In genomic region chrX:129034236-129034635, GRCm38 (mm10) we compare ENCODE assay signal across 27 mouse cellular contexts.
"Had no signal": no experiment of that assay in that cellular context is flagged by ENCODE, and none has a peak within 500 bp of the region (broad histone marks: within the 10 kb centered on the region; RNA-seq: fewer than 3 reads in every experiment).

No protein-coding gene starts in this region.

- H3K27me3 ChIP-seq: embryonic facial prominence, embryonic 12.5 days; embryonic facial prominence, embryonic 13.5 days; embryonic facial prominence, embryonic 15.5 days; forebrain, embryonic 12.5 days; forebrain, embryonic 13.5 days; forebrain, embryonic 15.5 days had no signal

- ATAC-seq: forebrain, embryonic 13.5 days; forebrain, embryonic 14.5 days; forebrain, embryonic 15.5 days; forebrain, embryonic 16.5 days; forebrain, postnatal 0 days had no signal

- H3K36me3 ChIP-seq: embryonic facial prominence, embryonic 10.5 days; embryonic facial prominence, embryonic 12.5 days; embryonic facial prominence, embryonic 13.5 days; embryonic facial prominence, embryonic 15.5 days; forebrain, embryonic 10.5 days; forebrain, embryonic 12.5 days; forebrain, embryonic 15.5 days had no signal

- H3K4me2 ChIP-seq: embryonic facial prominence, embryonic 12.5 days; embryonic facial prominence, embryonic 13.5 days; embryonic facial prominence, embryonic 15.5 days; forebrain, embryonic 12.5 days; forebrain, embryonic 13.5 days; forebrain, embryonic 15.5 days had no signal

- H3K9me3 ChIP-seq: embryonic facial prominence, embryonic 12.5 days; embryonic facial prominence, embryonic 13.5 days; embryonic facial prominence, embryonic 15.5 days; forebrain, embryonic 10.5 days; forebrain, embryonic 12.5 days; forebrain, embryonic 13.5 days; forebrain, embryonic 15.5 days had no signal

- DNase-seq: cerebellum, adult 9-10 months; cerebellum, adult 9-11 months; cerebellum, postnatal 10 days; cerebellum, postnatal 14 days; cerebellum, postnatal 25 days; cerebellum, postnatal 36 days; embryo, embryonic 11 days; forebrain, postnatal 0 days; gastrocnemius, adult 2 months; gastrocnemius, postnatal 10 days; gastrocnemius, postnatal 14 days; gastrocnemius, postnatal 25 days; gastrocnemius, postnatal 36 days; heart, adult 11 months; heart, adult 18-20 months; heart, adult 2 months had no signal

- H3K4me1 ChIP-seq: embryonic facial prominence, embryonic 10.5 days; embryonic facial prominence, embryonic 12.5 days; embryonic facial prominence, embryonic 13.5 days; embryonic facial prominence, embryonic 15.5 days; forebrain, embryonic 10.5 days; forebrain, embryonic 12.5 days; forebrain, embryonic 13.5 days; forebrain, embryonic 15.5 days had no signal

- H3K4me3 ChIP-seq: embryonic facial prominence, embryonic 10.5 days; embryonic facial prominence, embryonic 12.5 days; embryonic facial prominence, embryonic 13.5 days; embryonic facial prominence, embryonic 15.5 days; erythroblast, embryonic 14.5 days; forebrain, embryonic 10.5 days; forebrain, embryonic 12.5 days; forebrain, embryonic 13.5 days; forebrain, embryonic 15.5 days; gastrocnemius, adult 2 months; heart, adult 2 months had no signal

- H3K27ac ChIP-seq: embryonic facial prominence, embryonic 10.5 days; embryonic facial prominence, embryonic 12.5 days; embryonic facial prominence, embryonic 13.5 days; embryonic facial prominence, embryonic 15.5 days; forebrain, embryonic 10.5 days; forebrain, embryonic 12.5 days; forebrain, embryonic 13.5 days; forebrain, embryonic 15.5 days; gastrocnemius, adult 2 months; heart, adult 2 months had no signal

- H3K9ac ChIP-seq: embryonic facial prominence, embryonic 12.5 days; embryonic facial prominence, embryonic 13.5 days; embryonic facial prominence, embryonic 15.5 days; forebrain, embryonic 12.5 days; forebrain, embryonic 13.5 days; forebrain, embryonic 15.5 days; forebrain, postnatal 0 days had no signal
